Mouse (Mus musculus): ENCODE data around the gene Fam214a. TPM values are rescaled to one million over a fixed set of nuclear protein-coding genes. Genes with fewer than 3 reads are reported as not detected.

Fam214a gene
- total RNA-seq, 2 experiments from 2014 or later, result 44.9 to 60.2 TPM

DNA sequence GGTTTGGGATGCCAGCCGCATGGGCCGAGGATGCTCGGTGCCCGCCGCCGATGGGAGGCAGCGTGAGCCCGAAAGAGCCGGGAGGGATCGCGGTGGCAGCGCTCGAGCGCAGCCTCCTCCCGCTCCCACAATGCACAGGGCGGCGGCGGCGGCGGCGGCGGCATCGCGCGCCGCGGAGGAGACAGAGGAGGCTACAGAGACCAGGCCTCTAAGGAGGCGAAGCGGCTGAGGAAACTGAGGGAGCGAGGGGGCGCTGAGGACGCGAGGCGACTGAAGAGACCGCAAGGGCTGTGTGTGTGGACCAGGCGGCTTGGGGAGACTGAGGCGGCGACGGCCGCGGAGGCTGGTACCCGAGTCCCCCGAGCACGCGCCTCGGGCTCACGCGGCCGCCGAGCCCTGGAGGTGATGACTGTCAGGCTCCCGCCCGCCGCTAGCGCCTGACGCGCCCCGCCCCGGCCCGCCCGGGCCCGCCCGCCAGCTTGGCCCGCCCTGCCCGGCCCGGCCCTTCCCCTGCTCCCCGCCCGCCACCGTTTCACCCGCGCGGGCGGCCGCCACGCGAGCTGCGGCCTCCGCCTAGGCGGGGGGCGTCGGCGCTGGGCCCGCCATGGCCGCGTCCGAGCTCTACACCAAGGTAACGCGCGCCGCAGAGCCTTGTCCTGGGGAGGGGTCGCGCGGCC is 118.5 kb downstream of the Fam214a start:
- DNase-seq (ENCODE audit: low spot score in 2 of 2), result peak; percentile 76 to 81

DNA sequence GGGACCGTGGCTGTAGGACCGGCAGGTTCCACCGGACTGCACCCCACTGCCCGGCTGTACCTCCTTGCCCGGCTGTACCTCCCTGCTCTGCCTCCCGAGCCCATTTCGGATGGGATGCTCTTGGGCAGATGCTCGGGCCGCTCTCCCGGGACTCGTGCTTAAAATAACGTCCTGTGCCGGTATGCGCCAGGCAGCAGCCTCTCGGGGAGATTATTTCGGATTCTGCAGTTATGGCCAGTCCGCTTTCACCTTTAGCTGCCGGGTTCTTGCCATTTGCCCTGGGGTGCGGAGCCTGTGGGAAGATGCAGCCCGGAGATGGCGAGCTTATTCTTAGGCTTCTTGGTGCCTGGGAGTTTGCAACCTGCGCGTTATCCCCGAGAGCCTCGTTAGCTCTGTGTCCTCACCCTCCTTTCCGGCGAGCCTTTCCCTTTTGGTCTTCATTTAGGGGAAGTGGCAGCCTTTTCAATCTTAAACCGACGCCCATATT is 119.1 kb downstream of the Fam214a start:
- DNase-seq (ENCODE audit: low spot score in 2 of 2), result peak; percentile 24 to 40

DNA sequence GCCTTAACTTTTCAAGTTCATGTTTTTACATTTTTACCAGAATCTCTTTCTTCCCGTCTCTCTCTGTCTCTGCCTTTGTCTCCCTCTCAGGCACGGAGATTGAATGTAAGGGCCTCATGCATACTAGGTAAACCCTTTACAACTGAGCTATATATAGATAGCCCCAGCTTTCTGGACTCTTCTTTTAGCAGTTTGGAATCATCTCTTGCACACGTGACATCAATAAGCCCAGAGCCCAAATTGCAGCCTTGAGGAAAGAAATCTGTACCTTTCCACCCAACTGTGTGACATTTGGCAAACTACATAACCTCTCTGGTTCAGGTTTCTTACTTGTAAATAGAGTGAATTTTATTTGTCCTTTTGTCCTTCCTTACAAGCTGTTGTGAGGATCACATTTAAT is 119.7 kb downstream of the Fam214a start:
- no peak for DNase-seq (ENCODE audit: low spot score in 2 of 2)

DNA sequence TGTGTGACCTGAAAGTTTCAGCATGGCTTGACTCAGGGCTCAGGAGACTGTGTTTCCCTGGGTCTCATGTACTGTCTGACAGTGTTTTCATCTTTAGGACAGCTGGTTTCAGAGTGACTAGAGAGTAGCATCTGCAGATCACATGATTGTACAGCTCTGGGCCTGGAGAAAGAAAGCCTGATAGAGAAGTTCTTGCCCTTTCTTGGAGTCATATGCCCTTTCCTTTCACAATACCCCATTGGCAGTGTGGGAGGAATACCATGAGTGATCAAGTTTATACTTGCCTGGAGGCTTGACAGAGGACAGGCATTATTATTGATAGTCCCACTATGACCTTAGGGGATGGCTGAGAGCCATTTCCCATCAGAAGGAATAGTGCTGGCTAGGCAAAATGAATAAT is 124.5 kb downstream of the Fam214a start:
- no peak for DNase-seq (ENCODE audit: low spot score in 2 of 2)

Other genes with a start within 250 kb of the Fam214a start
- under 1 TPM; 0.23 to 0.26 TPM for gene Onecut1, start 91.0 kb upstream of the Fam214a start, total RNA-seq (2021)
- 100 to 1,000 TPM; 162 TPM for gene Arpp19, start 84.7 kb downstream of the Fam214a start, total RNA-seq (2021)
- 100 to 1,000 TPM; 190 to 199 TPM for gene Myo5a, start 118.1 kb downstream of the Fam214a start, total RNA-seq (2021)

All from layer of hippocampus, postnatal 14 days (tissue).